Mouse (Mus musculus): ENCODE results near the gene Sez6l. TPM values are rescaled to one million over a fixed set of nuclear protein-coding genes. Genes with fewer than 3 reads are reported as not detected.

The Sez6l gene
- total and polyA plus RNA-seq, 2 experiments from 2014 or later = 48.4 to 73.8 TPM

- no peak overlapping the region for H3K27ac ChIP-seq (ENCODE audit: low read depth, low read length)
- H3K9me3 ChIP-seq (ENCODE audit: low read length) = no peaks in the 10 kb centered on the region
- TF ChIP-seq CTCF (IDR thresholded peaks at IDR 0.05; ENCODE audit: low read depth) = no peak
- H3K4me2 ChIP-seq (ENCODE audit: low read depth) = no peak overlapping the region
- H3K4me1 ChIP-seq (ENCODE audit: insufficient read depth) = peaks cover 11% of the 10 kb centered on the region; the same call in 1 of the 2 replicates
- DNase-seq (no peak), ATAC-seq (no peak)
- H3K36me3 ChIP-seq (ENCODE audit: insufficient read depth) = peaks cover 72% of the 10 kb centered on the region
- 0 out of 2 replicates have a peak overlapping the region, but pooled peaks have one; percentile 3 for H3K9ac ChIP-seq
- H3K27me3 ChIP-seq (ENCODE audit: insufficient read depth, low read length) = no peaks in the 10 kb centered on the region
- H3K4me3 ChIP-seq (ENCODE audit: low read depth, low read length) = no peak overlapping the region
- 83% methylated on average over 13 of the region's 13 CpGs for WGBS
Measured at GRCm38 (mm10) chr5:112369326-112369725, 207.7 kb downstream of the Sez6l start.

Other genes with a start within 250 kb of the Sez6l start
- gene Srrd, start 234.1 kb downstream of the Sez6l start, total RNA-seq (2014; rRNA removed) = 61.5 and 67.9 TPM in 2 replicates
- 51.1 and 52.2 TPM in 2 replicates for gene Srrd, start 234.1 kb downstream of the Sez6l start, polyA plus RNA-seq (2015; fragmentation: Nextera tagmentation; extraction: Ambion mirVana)
- 24.6 and 25.4 TPM in 2 replicates for gene Hps4, start 234.1 kb downstream of the Sez6l start, total RNA-seq (2014; rRNA removed)
- gene Hps4, start 234.1 kb downstream of the Sez6l start, polyA plus RNA-seq (2015; fragmentation: Nextera tagmentation; extraction: Ambion mirVana) = 23.7 and 26.5 TPM in 2 replicates
- gene Gm6583, start 221.2 kb downstream of the Sez6l start, total RNA-seq (2014; rRNA removed) = not detected in 2 replicates
- gene Gm6583, start 221.2 kb downstream of the Sez6l start, polyA plus RNA-seq (2015; fragmentation: Nextera tagmentation; extraction: Ambion mirVana) = not detected in 2 replicates
- 132 and 138 TPM in 2 replicates for gene Asphd2, start 182.3 kb downstream of the Sez6l start, total RNA-seq (2014; rRNA removed)
- 128 and 132 TPM in 2 replicates for gene Asphd2, start 182.3 kb downstream of the Sez6l start, polyA plus RNA-seq (2015; fragmentation: Nextera tagmentation; extraction: Ambion mirVana)
- not detected in 2 replicates for gene Gm6588, start 127.8 kb downstream of the Sez6l start, total RNA-seq (2014; rRNA removed)
- 0.11 TPM in 1 of 2 replicates, not detected in the other for gene Gm6588, start 127.8 kb downstream of the Sez6l start, polyA plus RNA-seq (2015; fragmentation: Nextera tagmentation; extraction: Ambion mirVana)

Data from forebrain, postnatal 0 days (tissue).